Mouse (Mus musculus): ENCODE data around the gene Sparcl1.
A peak's percentile ranks its signal among the peaks of the same experiment; 100 is the strongest.

Sparcl1 gene

DNA sequence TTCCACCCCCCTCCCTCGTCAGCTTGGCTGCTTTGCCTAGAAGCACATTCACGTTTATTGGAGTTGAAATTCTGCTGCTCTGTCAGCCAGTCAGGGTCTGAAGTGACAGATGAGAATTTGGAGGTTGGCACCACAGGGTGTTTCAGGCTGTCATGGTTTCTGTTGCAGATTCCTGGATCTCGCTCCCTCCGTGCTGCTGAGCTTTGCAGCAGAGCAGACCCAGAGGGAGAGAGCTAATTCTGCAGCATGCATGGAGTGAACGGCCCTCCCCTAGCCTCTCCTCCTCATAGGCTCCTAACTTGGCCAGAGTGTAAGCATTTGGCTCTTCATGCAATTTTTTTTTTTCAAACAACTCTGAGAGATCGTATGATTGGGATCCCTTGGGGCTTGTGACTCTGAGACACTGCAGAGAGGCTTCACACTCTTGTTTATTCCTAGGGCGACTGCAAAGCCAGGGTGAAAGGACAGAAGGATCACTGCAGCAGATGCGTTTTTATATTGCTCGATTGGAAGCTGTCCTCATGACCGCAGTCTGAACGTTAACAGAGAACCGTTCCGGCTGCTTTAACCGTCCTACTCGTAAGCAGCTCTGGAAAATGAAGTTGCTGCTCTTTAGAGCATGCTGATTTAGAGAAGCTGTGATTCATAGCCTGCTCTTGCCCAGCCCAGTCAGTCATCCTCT lies at the start of gene Sparcl1:
Sparcl1 (minus strand) TSS at position 243 of the 682 bp plus-strand sequence.
- peak; percentile 51 for DNase-seq

DNA sequence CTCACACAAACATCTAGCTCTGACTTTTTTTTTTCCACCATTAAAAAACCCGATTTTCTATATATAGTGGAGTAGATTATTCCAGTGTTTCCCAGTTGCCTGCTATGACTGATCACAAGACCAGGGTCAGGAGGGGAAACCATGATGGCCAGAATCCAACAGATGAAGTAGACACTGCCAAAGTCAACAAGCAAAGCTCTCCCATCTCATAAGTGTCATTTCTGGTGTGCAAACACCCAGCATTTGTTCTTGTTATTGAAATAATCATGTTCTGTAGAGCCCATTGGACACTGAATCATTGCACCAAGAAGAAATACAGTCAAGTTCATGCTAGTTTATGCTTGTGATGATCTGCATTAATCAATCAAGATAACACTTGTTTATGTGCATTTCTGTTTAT lies 47.9 kb upstream of the Sparcl1 start:
- DNase-seq, result no peak

DNA sequence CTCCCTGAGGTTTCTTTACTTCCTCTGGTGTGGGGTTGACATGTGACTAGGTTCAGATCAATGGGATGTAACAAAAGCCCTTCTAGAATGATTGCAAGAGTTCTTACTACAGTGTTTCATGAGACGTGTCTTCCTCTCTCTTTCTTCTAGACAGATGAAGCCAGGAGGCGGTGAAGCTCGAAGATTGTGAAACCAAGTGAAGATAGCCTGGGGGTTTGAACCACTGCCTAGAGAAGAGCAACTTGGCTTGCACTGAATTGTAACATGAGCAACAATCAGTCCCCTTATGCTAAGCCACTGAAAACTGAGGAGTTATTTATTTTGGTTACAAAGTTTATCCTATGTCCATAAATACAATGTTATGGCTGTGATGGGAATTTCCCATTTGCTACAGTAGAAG lies 47.0 kb upstream of the Sparcl1 start:
- peak; percentile 14 for DNase-seq

DNA sequence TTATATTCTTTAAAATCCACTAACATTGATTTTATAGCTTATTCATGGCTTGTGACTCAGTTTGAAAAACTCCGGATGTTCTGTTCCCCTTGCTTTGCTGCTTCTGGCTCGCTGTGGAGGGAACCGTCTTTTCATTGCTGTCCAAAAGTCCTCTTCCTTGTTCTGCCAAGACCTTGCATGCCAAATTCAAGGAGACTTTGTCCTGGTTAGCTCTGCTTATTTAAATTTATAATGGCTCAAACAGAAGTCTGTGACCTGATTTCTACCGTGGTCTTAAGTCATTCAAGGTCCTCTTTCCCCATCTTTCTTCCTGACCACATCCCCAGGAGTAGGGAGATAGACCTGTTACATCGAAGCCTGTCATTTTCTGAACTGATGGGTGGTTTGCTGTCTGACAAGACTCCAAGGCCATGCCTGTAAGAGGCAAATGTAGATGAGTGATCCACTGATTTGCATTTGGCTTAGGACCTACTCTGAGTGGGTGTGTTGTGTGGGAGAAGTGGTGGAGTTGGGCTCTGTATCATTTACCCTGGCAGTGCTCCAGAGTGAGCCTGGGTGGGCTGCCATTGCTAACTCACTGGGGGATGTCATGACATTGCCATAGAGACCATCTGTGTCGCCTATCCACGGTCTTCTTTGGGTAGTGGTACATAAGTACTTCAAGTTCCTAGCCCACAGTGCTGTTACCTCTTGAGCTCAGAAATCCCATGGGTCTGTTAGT lies 45.0 kb upstream of the Sparcl1 start:
- no peak for DNase-seq

DNA sequence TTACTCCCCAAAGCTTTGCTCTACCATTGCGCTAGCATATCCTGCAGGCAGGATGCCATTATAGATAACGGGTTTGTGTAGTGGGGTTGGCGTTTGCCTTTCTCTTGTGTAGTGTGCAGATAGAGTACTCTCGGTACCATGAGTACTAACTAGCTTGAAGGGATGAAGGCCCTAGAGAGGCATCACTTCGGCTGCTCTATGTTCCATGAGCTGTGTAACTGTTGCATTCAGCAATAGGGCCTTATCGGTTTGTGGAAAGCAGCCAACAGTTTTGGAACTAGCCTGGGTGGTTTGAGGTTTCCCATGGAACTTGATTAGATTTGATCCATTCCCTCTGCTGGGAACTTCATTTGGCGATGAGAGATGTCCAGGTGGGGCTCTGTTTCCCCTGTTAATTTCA lies 44.2 kb upstream of the Sparcl1 start:
- no peak for DNase-seq

DNA sequence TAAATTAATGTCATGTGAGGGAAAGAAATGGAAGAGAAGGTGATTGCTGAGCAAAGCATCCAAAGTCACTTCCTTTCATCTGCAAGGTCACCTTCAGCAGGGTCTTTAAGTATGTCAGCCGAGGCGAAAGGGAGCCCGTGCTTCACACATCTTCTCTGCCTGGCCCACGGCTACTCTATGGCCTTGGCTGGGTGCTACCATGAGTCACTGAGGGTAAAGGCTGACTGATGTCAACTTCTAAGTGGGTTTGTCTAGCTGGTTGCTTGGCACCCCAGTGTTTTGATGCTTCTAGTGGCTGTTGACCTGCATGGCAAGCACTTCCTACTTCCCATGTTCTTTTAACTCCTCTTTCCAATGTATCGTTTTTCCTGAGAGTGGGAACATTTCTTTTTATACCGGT lies 36.7 kb upstream of the Sparcl1 start:
- no peak for DNase-seq

DNA sequence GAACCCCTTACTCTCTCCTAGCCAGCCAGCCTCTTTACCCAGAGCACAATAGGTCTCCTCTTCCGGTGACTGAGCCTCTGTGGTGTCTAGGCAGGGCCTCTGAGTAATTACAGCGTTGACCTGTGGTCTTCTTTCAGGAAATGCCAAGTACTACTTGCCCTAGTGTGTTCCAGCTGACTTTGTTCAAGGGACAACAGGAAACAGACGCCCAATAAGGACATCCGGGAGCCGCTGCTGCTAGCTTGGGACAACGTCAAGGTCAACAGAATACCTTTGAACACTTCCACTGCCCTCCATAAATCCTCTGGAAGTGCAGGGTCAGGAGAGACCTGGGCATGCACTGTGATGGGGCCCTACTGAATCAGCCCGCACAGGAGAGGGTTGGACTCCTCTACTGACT lies 35.8 kb upstream of the Sparcl1 start:
- DNase-seq, result no peak

DNA sequence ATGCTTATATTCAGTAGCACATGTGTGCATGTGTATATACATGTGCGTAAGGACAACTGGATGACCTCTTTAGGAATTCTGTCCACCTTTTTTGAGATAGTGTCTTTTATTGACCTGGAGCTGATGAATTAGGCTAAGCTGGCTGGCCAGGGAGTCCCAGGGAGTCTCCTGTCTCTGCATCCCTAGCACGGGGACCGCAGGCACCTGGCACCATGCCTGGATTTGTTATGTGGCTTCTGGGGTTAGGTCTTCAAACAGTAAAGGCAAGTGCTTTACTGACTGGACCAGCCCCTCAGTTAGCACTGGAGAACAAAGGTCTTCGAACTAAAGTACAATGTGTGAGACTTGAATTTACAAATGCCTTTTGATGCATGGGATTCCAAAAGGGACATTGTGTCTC lies 30.5 kb upstream of the Sparcl1 start:
- no peak for DNase-seq

DNA sequence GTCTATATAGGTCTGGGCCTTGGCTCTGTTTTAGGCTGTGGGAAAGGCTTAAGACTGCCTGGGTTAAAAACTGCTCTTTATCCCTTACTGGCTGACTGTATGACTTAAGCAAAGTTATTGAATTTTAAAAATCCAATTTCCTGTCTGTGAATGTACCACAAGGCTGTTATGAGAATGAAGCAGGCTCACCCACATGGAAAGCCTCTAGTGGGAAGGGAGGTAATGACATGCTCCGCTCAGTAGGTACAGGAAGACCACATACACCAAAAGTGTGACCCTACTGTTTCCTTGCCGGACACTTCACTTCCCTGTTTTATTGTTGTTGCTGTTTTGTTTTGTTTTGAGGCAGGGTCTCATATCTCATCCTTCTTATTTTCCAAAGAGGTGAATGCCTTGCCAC lies 27.5 kb upstream of the Sparcl1 start:
- DNase-seq, result no peak

DNA sequence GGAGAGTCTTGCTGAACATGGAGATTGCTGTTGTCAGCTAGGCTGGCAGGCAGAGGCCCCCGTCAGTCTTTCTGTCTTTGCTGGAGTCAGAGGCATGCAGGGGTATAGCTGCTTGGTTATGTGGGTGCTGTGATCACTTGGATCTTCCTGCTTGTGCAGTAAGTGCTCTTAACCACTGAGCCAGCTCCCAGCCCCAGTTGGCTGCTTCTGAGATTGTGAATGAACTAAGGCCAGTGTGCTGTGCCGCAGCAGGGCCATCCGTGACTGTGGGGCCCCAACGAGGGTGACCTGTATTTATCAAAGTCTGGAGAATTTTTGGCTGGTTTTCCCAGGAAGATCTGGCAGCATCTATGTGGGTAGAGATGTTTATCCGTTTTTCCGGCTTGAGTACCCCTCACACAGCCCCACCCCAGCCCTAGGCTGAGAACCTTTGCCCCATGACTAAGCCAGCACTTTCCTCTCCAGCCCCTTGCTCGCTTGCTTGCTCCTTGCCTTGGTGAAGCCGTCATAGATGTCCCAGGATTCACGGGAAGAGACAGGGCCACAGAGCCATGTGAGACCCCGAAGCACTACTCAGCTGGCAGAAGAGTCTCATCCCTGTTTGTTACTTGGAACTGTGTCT lies 24.5 kb upstream of the Sparcl1 start:
- DNase-seq, result no peak

DNA sequence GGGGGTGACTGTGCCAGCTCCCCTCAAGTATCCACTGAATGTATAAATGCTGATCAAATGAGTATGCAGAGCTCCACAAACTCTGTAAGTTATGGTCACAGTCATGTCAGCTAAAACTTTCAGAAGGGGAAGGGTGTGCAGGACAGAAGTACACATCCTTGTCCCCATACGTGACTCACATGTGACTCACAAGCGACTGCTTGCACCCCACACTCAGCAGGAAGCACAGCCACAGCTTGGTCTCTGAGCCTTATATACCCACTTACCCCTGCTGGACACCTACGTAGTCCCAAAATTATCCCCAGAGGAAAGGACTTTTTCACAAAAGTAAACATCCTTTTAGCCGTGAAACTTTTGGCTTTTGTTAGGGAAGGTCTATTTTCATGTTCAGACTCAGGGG lies 20.2 kb upstream of the Sparcl1 start:
- DNase-seq, result no peak

DNA sequence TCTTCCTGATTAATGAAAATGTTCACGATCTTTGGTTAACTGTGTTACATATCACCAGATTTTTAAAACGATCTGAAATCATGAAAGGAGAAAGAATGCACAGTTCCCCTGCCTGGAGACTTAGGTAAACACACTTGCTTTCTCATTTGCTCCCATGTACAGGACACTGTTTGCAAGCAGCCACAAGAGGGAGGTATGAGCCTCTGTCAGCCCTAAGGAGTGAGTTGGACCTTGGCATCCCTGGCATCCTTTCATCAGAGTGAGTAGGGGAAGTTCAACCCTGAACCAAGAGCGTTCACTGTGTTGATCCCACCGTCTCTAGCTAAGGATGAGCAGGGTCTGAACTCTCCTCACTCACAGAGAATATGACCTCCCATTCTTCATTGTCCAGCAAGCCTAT lies 18.0 kb upstream of the Sparcl1 start:
- DNase-seq, result no peak

DNA sequence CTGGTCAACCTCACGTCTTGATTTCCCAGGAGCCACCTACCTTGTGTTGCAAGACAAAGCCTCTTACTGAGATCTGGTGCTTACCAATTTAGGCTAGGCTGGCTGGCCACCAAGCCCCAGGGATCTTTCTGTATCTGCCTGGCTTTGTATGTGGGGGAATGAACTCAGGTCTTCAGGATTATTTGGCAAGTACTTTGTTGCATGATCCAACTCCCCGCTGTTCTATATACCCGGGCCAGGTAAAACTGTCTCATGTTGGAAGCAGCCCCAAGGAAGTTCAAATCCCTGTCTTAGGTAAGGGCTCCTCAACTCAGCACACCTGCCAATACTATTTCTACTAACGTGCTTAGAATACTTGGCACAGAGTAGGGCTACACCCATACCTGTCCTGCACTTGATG lies 17.4 kb upstream of the Sparcl1 start:
- no peak for DNase-seq

DNA sequence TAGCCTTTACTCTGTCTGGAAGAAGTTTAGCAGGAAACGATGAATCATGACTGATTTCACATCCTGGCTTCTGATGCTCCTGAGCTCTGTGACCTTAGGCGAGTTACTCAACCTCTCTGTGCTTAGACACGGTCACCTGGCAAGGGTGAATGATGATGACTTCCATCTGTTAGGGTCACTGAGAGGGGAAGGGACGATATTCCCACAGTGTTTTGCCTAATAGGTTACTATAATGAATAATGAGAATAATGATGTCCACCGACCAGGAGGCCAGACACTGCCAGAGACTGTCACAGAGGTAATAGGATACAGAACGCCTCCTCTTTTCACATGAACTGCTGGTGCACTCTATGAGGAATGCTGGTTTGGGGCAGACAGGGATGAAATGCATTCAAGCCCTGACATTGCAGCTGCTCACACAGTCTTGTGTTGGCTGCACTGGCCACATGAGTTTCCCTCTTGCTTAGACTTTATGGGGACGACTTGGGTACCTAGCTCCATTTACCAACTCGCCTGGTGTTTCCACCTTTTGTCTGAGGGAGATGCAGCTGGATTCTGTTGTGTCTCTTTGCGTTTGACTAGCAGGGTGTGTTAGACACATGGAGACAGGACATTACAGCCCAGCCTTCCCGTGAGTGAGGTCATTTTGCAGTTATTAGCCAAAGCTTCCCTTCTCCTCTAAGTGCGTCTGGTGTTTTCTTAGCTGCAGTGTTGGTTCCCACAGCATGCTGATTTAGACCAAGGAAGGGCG lies 14.9 kb upstream of the Sparcl1 start:
- DNase-seq, result no peak

DNA sequence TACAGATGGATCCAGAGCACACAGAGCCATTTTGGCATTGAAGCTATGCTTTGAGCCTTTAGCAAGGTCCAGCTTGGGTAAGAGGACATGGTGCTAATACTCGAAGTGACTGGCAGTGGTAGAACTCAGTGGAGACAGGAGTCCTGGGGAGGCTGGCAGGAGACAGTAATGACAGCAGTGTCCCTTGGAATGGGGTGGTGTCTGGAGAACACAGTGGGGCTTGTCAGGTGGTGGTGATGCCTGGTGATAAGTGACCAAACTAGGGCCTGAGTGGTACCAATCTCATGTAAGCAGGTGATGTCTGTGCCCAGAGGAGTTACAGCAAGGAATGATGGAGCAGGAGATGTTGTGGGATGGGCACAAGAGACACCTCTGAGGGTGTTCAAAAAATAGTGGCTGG lies 13.8 kb upstream of the Sparcl1 start:
- DNase-seq, result no peak

DNA sequence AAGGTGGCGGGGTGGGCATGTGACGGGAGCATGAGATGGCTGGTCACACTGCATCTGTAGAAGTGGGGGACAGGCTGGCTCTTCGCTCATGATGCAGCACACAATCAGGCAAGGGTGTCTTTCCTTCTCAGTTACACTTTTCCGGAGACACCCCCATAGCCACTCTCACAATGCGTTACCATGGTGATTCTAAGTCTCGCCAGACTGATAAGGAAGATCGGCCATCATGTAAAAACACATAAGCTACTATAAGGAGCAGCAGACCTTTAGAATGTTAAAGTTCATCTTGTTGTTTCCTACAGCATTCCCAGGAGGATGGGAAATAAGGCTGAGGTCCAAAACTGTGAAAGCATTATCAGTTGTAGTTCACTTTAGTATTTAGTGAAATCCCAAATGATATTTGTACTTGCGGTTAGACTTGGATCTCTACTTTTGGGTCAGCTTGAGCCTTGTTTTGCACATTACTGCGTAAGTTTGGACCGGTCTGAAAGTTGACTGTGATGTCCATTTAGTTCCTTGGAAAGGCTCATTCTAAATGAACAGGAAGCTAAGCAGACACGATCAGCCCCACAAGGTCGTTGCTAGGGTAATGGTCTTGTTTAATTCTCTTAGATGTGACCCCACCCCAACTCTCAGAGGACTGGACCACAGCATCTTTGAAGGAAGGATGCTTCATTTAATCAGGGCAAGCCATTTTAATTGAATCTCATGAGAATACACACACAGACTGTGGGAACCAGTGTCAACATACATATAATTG lies 13.2 kb upstream of the Sparcl1 start:
- DNase-seq, result no peak

DNA sequence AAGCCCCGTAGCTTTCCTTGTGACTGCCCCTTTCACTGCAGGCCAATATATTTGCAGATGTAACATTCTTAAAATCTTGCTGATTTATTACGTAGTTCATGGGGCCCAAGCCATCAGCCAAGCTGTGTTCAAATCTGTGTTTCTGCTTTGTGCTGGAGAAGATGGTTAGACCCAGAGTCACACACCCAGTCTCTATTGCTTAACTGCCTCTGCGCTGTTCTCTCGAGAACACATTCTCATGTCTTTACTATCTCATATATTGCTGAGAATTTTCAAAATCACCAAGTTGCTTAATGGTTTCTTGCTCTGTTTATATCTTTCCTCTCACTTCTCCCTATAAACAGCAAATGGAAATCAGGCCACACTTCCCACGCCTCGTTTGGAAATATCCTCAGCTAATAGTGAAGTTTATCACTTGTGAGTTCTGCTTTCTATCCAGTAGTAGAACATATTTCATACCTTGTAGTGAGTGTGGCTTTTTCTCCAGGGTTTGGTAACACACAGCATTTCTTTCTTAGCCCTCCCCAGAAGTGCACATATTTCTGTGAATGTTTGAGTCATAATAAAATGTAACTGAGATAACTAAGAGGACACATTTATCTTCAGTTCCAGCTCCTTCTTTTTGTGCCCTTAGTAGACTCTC lies 10.6 kb upstream of the Sparcl1 start:
- no peak for DNase-seq

DNA sequence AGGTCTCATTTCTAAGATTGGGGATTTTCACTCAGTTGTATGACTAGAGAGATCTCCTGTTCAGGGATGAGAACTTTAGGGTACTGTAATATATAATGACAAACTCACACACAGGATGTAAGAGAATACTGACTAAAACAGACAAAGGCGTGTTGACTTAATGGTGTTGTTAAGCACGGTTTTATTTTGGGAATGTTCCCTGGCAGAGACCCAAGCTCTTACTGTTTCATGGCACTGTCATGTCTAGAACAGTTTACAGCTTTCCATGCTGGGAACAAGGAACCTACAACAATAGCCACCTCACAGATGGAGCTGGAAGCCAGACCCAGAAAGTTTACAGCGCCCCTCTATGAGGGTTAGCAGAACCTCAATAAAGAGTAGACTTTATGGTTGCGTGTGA lies 2.4 kb upstream of the Sparcl1 start:
- DNase-seq, result no peak

DNA sequence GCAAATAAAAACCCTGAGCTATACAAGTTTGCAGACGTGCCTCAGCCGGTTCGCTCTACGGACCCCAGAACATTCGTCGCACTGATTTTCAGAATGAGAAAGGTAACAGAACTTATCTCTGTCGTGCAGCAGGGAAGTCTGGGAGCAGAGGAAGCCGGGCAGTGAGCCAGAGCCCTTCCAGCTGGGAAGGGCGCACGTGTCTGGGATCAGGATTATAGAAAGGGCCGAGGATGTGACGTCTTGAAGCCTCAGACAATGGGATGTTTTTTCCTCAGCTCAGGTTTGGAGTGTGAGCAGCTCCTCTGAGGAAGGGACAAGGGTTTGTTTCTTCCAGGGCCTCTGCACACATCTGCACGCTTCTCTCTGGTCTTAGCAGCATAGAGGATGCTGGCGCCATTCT lies 1.6 kb upstream of the Sparcl1 start:
- peak; percentile 43 for DNase-seq

DNA sequence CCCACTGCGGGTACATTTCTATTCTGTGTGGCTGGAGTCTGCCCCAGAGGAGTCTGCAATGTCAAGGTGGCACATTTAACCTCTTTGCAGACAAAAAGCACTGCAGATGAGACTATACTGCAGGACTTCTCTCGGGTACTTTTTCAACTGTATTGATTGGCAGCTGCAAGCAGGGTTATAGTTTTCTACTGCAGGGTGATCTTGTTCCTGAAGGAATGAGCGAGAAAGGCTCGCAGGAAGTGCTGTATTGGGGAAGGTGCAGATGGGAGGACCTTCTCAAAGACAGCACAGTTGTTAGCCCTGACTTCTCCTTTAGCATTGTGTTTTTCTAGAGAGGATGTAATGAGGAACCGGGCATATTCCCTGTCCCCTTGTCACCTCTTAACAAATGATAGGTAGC lies 1.0 kb downstream of the Sparcl1 start:
- no peak for DNase-seq

DNA sequence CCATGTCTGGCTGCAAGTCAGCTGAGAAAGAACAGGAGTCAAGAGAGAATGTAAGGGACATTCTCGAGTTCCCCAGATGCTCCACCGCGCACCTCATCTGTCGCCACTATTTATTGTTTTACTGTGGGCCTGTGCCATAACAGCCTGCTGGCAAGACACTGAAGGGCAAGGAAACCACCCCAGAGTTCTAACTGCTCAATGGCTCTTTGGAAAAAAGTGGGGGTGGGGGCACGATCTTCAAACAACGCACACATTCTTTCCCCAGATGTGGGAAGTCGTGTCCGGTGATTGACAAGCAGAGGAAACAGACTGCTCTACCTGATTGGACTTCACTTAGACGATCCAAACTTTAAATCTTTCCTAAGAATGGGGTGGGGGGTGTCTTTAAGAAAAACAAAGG lies 1.5 kb downstream of the Sparcl1 start:
- DNase-seq, result no peak

DNA sequence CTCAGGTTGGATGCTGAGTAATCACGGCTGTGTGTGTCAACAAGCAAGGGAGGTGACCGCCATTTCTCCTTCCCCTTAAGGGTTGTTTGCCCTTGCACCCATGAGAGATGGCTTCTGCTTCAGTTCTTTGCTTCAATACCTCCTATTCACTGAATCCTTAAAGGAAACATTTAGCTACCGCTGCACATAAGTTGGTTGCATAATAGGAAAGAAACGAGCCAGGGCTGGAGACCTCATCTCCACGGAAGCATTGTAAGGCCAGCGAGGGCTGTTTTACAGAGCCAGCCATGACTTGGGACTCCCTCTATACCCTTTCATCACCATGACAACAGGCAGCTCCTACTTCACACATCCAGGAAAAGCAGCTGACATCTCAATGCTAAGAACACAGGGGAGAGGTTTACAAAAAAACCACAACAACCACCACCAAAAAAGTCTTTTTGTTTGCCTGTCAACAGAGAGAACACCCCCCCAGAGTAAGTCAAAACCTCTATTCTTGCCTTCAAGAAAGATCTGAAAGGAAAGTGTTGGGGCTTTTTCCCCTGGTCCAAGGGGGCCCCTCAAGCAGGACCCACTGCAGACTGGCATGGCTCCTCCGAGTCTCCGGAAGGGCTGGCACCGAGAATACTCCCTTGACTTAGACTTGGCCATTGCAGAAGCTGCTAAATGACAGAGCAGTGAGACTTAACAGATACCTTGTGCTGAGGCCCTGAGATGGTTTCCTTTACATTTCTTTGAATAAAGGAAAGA lies 3.2 kb downstream of the Sparcl1 start:
- peak; percentile 61 for DNase-seq

All from retina, postnatal 1 day (tissue).